Mouse (Mus musculus): ENCODE results near the gene Mfsd2b. TPM values are rescaled to one million over a fixed set of nuclear protein-coding genes. Genes with fewer than 3 reads are reported as not detected.

Mfsd2b gene
- polyA plus RNA-seq, 1 experiment from 2014 or later: 0.76 TPM

- Histone ChIP-seq H3K27ac (ENCODE audit: low read length) (no peak overlapping the region), H3K4me3 (ENCODE audit: low read length) (no peak overlapping the region), H3K4me1 (ENCODE audit: control insufficient read depth, insufficient read depth, low read length) (peaks cover 14% of the 10 kb centered on the region), H3K4me2 (ENCODE audit: low read depth, low read length) (no peak overlapping the region), H3K36me3 (ENCODE audit: control insufficient read depth, insufficient read depth) (no peaks in the 10 kb centered on the region), H3K27me3 (ENCODE audit: control insufficient read depth, insufficient read depth, low read length) (no peaks in the 10 kb centered on the region), H3K9me3 (replicated peaks; ENCODE audit: control insufficient read depth, low read length) (peaks cover 4% of the 10 kb centered on the region; the same call in 1 of the 2 replicates), H3K9ac (ENCODE audit: low read length) (no peak overlapping the region)
- ATAC-seq (replicated peaks; ENCODE audit: extremely low read depth, insufficient read depth, low FRiP score): no peak
- 77% methylated on average over 4 of the region's 4 CpGs for WGBS
Observed at GRCm38 (mm10) chr12:4813636-4814035, 60.5 kb downstream of the Mfsd2b start.

Other genes with a start within 250 kb of the Mfsd2b start
- gene Fam228a, start 135.9 kb downstream of the Mfsd2b start, polyA plus RNA-seq (2015; fragmentation: Nextera tagmentation; extraction: Ambion mirVana): 0.16 and 0.25 TPM in 2 replicates
- 2.0 and 2.3 TPM in 2 replicates for gene Pfn4, start 105.3 kb downstream of the Mfsd2b start, polyA plus RNA-seq (2015; fragmentation: Nextera tagmentation; extraction: Ambion mirVana)
- gene Fam228b, start 105.1 kb downstream of the Mfsd2b start, polyA plus RNA-seq (2015; fragmentation: Nextera tagmentation; extraction: Ambion mirVana): 1.5 and 3.0 TPM in 2 replicates
- 95.7 and 147 TPM in 2 replicates for gene Sf3b6, start 56.8 kb downstream of the Mfsd2b start, polyA plus RNA-seq (2015; fragmentation: Nextera tagmentation; extraction: Ambion mirVana)
- gene Fkbp1b, start 32.8 kb downstream of the Mfsd2b start, polyA plus RNA-seq (2015; fragmentation: Nextera tagmentation; extraction: Ambion mirVana): 8.7 and 13.2 TPM in 2 replicates
- gene Wdcp, start 31.1 kb downstream of the Mfsd2b start, polyA plus RNA-seq (2015; fragmentation: Nextera tagmentation; extraction: Ambion mirVana): 14.1 and 15.0 TPM in 2 replicates
- 31.7 and 32.7 TPM in 2 replicates for gene Ubxn2a, start 33.3 kb upstream of the Mfsd2b start, polyA plus RNA-seq (2015; fragmentation: Nextera tagmentation; extraction: Ambion mirVana)
- gene Atad2b, start 43.0 kb upstream of the Mfsd2b start, polyA plus RNA-seq (2015; fragmentation: Nextera tagmentation; extraction: Ambion mirVana): 5.3 and 6.0 TPM in 2 replicates

Measured in heart, embryonic 16.5 days (tissue).